Mouse (Mus musculus): Measurements from ENCODE around the gene St7.

DNA sequence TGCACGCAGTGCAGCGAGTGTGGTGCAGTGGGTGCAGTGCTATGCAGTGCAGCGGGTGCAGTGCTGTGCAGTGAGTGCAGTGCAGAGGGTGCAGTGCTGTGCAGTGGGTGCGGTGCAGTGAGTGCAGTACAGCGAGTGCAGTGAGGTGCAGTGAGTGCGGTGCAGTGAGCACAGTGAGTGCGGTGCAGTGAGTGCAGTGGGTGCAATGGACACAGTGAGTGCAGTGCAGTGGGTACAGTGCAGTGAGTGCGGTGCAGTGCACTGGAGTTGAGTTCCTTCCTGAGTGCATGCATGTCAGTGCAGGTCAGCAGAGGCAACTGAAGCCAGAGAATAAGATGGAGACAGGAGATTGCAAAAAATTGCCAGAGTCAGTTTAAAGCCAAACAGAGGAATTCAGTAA, 10.9 kb upstream of the St7 start:
- TF ChIP-seq CTCF (IDR thresholded peaks at IDR 0.05; ENCODE audit: low read depth, low read length) (no peak), EP300 (IDR thresholded peaks at IDR 0.05; ENCODE audit: insufficient read depth, low read depth, low read length) (no peak), POLR2A (IDR thresholded peaks at IDR 0.05; ENCODE audit: insufficient read depth, low read length) (no peak)
